Mouse (Mus musculus) hindbrain, embryonic 13.5 days (tissue): Measurements from ENCODE around the gene Nudt16l1. TPM values are rescaled to one million over a fixed set of nuclear protein-coding genes. Genes with fewer than 3 reads are reported as not detected.

Experiments used
- ATAC-seq: fragments of 200-750 bp; cut with Nextera tagmentation; 2 replicates; pipeline ENCODE4 v1.8.0; 2017; ENCODE audit warnings: moderate TSS enrichment; ENCODE audit not compliant: low FRiP score
- H3K27ac ChIP-seq: fragments of 300-500 bp; sonication (generic); 2 replicates; pipeline ENCODE4 v1.5.1; 2015; ENCODE audit warnings: inconsistent platforms, mild to moderate bottlenecking, moderate library complexity
- H3K27me3 ChIP-seq: fragments of 300-500 bp; sonication (generic); 2 replicates; pipeline ENCODE4 v1.6.1; 2015; ENCODE audit warnings: mild to moderate bottlenecking, inconsistent platforms
- H3K36me3 ChIP-seq: fragments of 300-500 bp; sonication (generic); 2 replicates; pipeline ENCODE4 v1.6.1; 2015; ENCODE audit warnings: mild to moderate bottlenecking, inconsistent platforms
- H3K4me1 ChIP-seq: fragments of 300-500 bp; sonication (generic); replicated peaks from 2 replicates; pipeline ENCODE4 v1.6.1; 2015; ENCODE audit warnings: inconsistent platforms
- H3K4me2 ChIP-seq: fragments of 300-500 bp; sonication (generic); 2 replicates; pipeline ENCODE4 v1.6.1; 2015; ENCODE audit warnings: inconsistent platforms, mild to moderate bottlenecking, moderate library complexity
- H3K4me3 ChIP-seq: fragments of 300-500 bp; sonication (generic); 2 replicates; pipeline ENCODE4 v1.5.1; 2015; ENCODE audit warnings: mild to moderate bottlenecking, inconsistent platforms
- H3K9ac ChIP-seq: fragments of 300-500 bp; sonication (generic); 2 replicates; pipeline ENCODE4 v1.6.1; 2015; ENCODE audit warnings: mild to moderate bottlenecking, inconsistent platforms
- H3K9me3 ChIP-seq: fragments of 300-500 bp; sonication (generic); 2 replicates; pipeline ENCODE4 v1.6.1; 2016; ENCODE audit warnings: inconsistent platforms
- WGBS: fragments of 180-500 bp; shearing (Covaris S2); methylation state at CpG from one replicate; pipeline ENCODE4 v1.1.7; 2015; 5-methylcytosine and 5-hydroxymethylcytosine counted together
- polyA plus RNA-seq: library from polyadenylated mRNA; unstranded; fragments of >200 nt; fragmentation: Nextera tagmentation; extraction: Ambion mirVana; gene quantifications from 2 replicates; pipeline ENCODE4 v1.2.1, GENCODE M21; 2015

Gene Nudt16l1
- polyA plus RNA-seq, 1 experiment from 2014 or later = 131 TPM

DNA sequence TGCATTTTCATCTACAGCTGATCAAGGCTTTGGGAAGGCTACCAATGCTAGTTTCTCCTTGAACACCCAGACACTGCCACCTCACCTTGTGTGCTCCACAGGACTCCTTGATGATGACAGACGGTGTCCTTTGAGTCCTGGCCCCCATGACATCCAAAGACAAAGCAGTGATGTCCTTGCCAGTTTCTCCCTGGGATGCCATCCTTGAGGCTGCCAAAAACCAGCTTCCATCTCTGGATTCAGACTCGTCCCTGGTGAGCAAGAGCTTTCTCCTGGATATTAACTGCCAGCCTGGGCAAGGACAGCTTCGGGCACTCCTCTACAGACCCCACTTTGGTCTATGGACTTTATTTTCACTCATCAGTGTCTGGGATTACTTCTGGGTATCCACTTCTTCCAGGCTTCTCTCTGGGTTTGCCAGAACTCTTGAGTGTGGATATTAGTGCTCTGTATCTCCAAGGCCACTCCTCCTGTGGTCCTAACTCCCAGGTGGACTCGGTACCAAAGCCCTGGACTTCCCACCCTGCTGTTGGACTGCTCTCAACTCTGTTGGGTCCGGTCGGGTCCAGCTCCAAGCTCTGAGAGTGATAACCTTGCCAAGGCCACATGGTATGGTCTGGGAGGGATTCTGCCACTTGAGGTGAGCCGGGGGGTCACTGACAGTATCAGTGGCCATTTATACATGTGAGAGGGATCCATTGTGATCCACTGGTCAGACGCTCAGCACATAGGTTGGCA lies 27.0 kb downstream of the Nudt16l1 start:
- peaks cover 28% of the 10 kb centered on the region for H3K4me1 ChIP-seq
- H3K4me2 ChIP-seq = peak overlapping the region; percentile 84
- 93% methylated on average over 8 of the region's 8 CpGs for WGBS
- H3K9me3 ChIP-seq = no peaks in the 10 kb centered on the region
- H3K9ac ChIP-seq = no peak overlapping the region
- no peak overlapping the region for H3K27ac ChIP-seq
- H3K27me3 ChIP-seq = no peaks in the 10 kb centered on the region
- H3K4me3 ChIP-seq = peak overlapping the region; percentile 93; the same call in 1 of the 2 replicates
- ATAC-seq = no peak
- peaks cover 21% of the 10 kb centered on the region for H3K36me3 ChIP-seq

DNA sequence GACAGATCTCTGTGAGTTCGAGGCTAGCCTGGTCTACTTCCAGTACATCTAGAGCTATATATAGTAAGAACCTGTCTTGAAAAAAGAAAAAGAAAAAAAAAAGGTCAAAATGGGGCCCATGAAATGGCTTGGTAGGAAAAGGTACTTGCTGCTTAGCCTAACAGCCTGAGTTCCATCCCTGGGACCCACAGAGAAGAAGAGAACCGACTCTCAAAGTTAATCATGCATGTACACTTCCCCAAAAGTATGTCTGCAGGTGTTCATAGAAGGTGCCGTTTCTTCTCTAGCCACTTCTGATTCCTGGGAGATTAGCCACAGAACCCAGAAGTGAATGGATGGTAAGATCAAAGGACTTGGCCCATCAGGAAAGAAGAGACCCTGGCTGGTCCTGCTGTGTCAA lies 29.9 kb downstream of the Nudt16l1 start:
- Histone ChIP-seq H3K4me1 (peaks cover 10% of the 10 kb centered on the region), H3K4me3 (no peak overlapping the region), H3K9me3 (no peaks in the 10 kb centered on the region), H3K4me2 (no peak overlapping the region), H3K27ac (no peak overlapping the region), H3K36me3 (peaks cover 28% of the 10 kb centered on the region), H3K9ac (no peak overlapping the region), H3K27me3 (no peaks in the 10 kb centered on the region)
- WGBS = 87% methylated on average over 3 of the region's 3 CpGs
- ATAC-seq = no peak

DNA sequence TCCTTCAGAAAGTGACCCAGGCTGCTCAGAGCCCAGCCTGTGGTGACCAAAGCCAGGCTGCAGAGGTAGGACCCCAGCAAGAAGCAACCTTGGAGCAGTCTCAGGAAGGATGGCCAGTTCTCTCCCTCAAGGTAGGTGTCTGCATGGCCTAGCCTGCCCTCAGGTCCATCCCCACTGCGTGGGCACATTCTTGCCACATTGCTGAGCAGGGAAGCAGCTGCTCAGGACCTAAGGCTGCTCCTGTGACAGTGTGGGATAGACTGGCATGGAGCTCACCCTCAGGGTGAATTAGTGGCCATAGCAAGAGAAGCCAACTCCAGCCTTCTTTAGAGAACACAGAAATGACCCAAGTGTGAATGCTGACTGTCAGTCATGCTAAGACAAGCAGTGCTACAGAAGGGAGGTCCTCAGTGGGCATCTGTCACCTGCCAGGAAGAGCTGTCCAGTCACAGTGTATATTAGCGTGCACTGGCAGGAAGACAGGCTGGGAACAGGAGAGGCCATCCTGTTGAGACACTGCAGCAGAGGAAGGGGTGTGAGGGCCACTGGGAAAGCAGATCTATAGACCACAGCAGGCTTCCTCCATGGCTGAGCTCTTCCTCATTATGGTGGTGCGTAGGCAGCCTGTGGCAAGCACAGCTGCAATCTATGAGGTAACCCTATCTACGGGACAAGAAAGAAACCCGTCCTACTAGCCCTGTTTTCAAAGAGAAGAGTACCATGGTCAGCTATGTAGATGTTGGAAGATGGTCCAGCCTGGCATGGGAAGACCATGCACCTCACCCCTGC lies 30.7 kb downstream of the Nudt16l1 start:
- ATAC-seq = no peak
- no peaks in the 10 kb centered on the region for H3K9me3 ChIP-seq
- H3K9ac ChIP-seq = no peak overlapping the region
- H3K27ac ChIP-seq = no peak overlapping the region
- H3K27me3 ChIP-seq = no peaks in the 10 kb centered on the region
- peaks cover 28% of the 10 kb centered on the region for H3K36me3 ChIP-seq
- WGBS = 92% methylated on average over 5 of the region's 5 CpGs
- peaks cover 9% of the 10 kb centered on the region for H3K4me1 ChIP-seq
- no peak overlapping the region for H3K4me3 ChIP-seq
- no peak overlapping the region for H3K4me2 ChIP-seq

DNA sequence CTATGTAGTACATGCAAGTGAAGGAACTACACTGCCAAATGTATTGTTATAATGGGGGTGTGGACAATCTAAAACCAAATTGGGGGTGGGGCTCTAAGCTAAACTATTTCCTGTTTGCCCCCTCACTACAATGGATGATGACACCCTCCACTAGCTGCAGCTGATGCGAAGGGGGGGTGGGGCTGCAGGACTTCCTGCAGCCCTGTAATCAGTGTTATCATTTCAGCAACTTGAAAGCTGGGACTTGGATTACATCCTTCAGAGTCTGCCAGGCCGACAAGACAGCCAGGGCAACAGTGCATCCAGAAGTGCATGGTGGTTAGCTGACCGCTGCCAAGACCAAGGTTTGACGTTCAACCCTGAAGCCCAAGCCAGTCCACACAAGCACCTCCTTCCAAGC lies 33.1 kb downstream of the Nudt16l1 start:
- H3K4me2 ChIP-seq = no peak overlapping the region

DNA sequence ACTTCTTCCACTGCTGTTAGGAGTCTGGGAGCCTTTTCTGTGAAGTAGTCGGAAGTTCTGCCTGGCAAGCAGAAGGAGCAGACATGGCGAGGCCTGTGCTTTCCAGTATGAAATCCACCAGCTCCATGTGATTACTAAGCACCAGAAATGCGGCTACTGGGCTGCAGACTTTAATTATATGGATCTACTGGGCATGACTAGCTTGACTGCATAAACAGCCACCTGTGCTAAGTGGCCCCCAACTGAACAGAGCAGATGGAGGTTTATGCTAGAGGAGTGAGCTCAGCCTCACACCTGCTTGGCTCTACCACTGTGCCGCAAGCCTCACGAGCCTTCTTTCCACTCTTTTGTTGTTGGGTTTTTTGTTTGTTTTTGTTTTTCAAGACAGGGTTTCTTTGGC lies 36.0 kb downstream of the Nudt16l1 start:
- WGBS = 84% methylated on average over 5 of the region's 5 CpGs
- no peak overlapping the region for H3K9ac ChIP-seq
- no peak overlapping the region for H3K4me2 ChIP-seq
- no peak overlapping the region for H3K27ac ChIP-seq
- H3K27me3 ChIP-seq = no peaks in the 10 kb centered on the region
- no peak overlapping the region for H3K4me3 ChIP-seq
- H3K36me3 ChIP-seq = peaks cover 13% of the 10 kb centered on the region
- no peaks in the 10 kb centered on the region for H3K9me3 ChIP-seq
- no peak for ATAC-seq
- no peaks in the 10 kb centered on the region for H3K4me1 ChIP-seq

More for the DNA sequence above, 33.1 kb downstream of the Nudt16l1 start:
- WGBS = 83% methylated on average over 4 of the region's 4 CpGs
- no peak overlapping the region for H3K27ac ChIP-seq
- no peaks in the 10 kb centered on the region for H3K27me3 ChIP-seq
- no peak for ATAC-seq
- no peaks in the 10 kb centered on the region for H3K9me3 ChIP-seq
- H3K4me3 ChIP-seq = no peak overlapping the region
- H3K36me3 ChIP-seq = peaks cover 28% of the 10 kb centered on the region
- H3K9ac ChIP-seq = no peak overlapping the region
- H3K4me1 ChIP-seq = no peaks in the 10 kb centered on the region

DNA sequence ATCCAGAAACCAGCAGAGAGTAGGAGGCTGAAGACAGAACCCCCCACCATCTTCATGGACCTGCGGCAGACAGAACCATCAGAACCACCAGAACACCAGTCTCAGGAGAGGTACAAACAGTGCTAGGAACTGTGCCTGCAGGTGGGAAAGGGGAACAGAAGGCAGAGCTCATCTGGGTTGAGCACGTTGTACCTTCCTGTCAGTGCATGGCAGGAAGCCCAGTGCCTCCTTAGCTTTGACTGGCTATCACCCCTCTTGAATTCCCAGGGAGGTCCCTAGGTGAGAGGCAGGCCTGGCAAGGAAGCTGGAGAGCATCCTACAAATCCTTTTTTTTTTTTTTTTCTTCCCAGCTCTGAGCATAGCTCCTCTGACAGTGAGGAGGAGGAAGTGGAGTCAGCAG lies 37.6 kb downstream of the Nudt16l1 start:
- Histone ChIP-seq H3K4me2 (no peak overlapping the region), H3K27ac (no peak overlapping the region), H3K4me1 (no peaks in the 10 kb centered on the region), H3K9me3 (no peaks in the 10 kb centered on the region), H3K4me3 (no peak overlapping the region), H3K9ac (no peak overlapping the region), H3K27me3 (no peaks in the 10 kb centered on the region), H3K36me3 (peaks cover 10% of the 10 kb centered on the region)
- no peak for ATAC-seq
- WGBS = 82% methylated on average over 2 of the region's 2 CpGs

DNA sequence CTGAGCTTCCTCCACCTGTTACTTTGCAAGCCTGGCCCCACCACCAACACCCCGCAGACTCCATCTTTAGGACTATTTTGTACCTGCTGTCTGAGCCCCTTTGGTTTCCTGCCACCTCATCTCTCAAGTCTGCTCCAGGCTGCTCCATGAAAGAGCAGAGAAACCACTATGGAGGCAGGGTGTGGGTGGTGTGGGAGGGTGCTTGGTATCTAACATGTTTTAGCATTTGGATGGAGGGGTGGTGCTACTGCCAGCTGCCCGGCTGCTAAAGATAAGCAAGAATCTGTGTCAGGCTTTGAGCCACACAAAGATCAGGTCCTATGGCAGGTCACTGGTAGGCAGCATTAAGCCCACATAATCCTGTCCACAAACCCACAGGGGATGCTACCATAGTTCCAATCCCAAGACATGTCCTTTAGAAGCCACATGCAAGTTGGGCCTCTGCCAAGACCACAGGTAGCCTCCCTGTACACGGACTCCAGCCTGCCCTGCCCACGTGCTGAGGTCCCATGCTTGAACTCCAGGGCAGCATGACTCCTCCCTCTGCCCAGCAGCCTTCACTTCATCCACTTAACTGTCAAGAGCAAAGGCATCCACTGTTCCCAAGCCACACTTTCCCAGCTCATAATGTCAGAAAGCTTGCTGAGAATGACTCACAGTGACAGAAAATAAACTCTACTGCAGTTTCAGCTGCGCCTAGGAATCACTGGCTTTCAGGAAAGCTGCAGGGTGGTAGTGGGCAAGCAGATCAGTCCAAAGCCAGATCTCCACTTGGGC lies 39.9 kb downstream of the Nudt16l1 start:
- no peaks in the 10 kb centered on the region for H3K9me3 ChIP-seq
- no peak overlapping the region for H3K4me3 ChIP-seq
- 68% methylated on average over 5 of the region's 5 CpGs for WGBS
- no peaks in the 10 kb centered on the region for H3K4me1 ChIP-seq
- no peaks in the 10 kb centered on the region for H3K27me3 ChIP-seq
- H3K9ac ChIP-seq = no peak overlapping the region
- H3K4me2 ChIP-seq = no peak overlapping the region
- no peak for ATAC-seq
- no peaks in the 10 kb centered on the region for H3K36me3 ChIP-seq
- H3K27ac ChIP-seq = no peak overlapping the region

DNA sequence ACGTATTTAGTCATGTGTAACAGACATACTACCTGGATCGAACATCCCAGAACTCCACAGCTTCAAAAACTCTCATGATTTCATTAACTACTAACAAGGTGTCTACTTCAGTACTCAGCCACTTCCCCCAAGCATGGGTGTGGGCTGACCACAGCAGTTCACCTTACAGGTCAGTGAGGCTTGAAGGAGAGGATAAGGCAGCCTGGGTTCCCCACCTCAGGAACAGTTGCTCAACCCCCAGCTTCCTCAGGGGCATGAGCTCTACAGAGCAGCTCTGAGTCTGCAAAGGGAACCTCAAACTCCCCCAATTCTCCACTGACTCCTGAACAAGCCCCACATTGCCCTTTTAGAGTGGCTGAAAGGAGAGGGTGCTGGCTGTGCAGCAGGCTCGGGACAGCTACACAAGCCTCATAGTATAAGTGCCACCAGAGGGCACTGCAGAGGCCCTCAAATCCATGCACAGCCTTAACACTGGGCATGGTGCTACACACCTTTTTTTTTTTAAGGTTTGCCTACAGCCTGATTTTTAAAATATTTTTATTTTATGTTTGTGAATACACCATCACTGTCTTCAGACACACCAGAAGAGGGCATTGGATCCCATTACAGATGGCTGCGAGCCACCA lies 41.3 kb downstream of the Nudt16l1 start:
- no peak overlapping the region for H3K9ac ChIP-seq
- H3K4me3 ChIP-seq = no peak overlapping the region
- no peaks in the 10 kb centered on the region for H3K9me3 ChIP-seq
- WGBS = 72% methylated on average over 4 of the region's 4 CpGs
- H3K27ac ChIP-seq = no peak overlapping the region
- H3K4me2 ChIP-seq = no peak overlapping the region
- H3K4me1 ChIP-seq = no peaks in the 10 kb centered on the region
- H3K36me3 ChIP-seq = no peaks in the 10 kb centered on the region
- no peaks in the 10 kb centered on the region for H3K27me3 ChIP-seq
- ATAC-seq = no peak

DNA sequence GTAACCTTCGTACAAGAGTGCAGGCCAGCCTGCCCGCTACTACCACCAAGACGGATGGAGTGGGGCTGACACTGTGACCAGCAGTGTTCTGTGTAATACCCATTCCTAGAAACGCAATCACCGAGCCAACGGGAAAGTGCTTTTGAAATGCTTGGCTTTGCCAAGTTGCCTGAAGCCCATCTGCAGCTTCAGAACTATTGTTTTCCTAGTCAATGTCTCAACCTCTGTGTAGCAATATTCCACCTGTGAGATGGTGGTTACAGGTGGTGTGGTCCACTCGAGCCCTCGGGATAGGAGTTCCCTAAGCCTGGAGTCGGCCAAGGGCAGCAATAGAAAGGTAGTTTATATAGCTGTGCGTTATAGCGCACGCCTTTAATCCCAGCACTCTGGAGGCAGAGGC lies 46.2 kb downstream of the Nudt16l1 start:
- no peak for ATAC-seq
- no peaks in the 10 kb centered on the region for H3K36me3 ChIP-seq
- no peak overlapping the region for H3K4me3 ChIP-seq
- no peaks in the 10 kb centered on the region for H3K9me3 ChIP-seq
- H3K9ac ChIP-seq = no peak overlapping the region
- no peak overlapping the region for H3K27ac ChIP-seq
- H3K4me1 ChIP-seq = no peaks in the 10 kb centered on the region
- H3K4me2 ChIP-seq = no peak overlapping the region
- H3K27me3 ChIP-seq = no peaks in the 10 kb centered on the region
- 94% methylated on average over 12 of the region's 12 CpGs for WGBS

Other genes starting within 250 kb of the Nudt16l1 start
- 65.1 and 71.7 TPM in 2 replicates for gene Nmral1, start 219.4 kb upstream of the Nudt16l1 start, polyA plus RNA-seq
- gene Hmox2, start 212.4 kb upstream of the Nudt16l1 start, polyA plus RNA-seq = 94.6 and 96.7 TPM in 2 replicates
- gene Cdip1, start 148.5 kb upstream of the Nudt16l1 start, polyA plus RNA-seq = 111 and 116 TPM in 2 replicates
- 0.65 TPM in 2 replicates for gene 4930562C15Rik, start 103.3 kb upstream of the Nudt16l1 start, polyA plus RNA-seq
- 53.7 and 54.1 TPM in 2 replicates for gene Ubald1, start 58.4 kb upstream of the Nudt16l1 start, polyA plus RNA-seq
- gene Mgrn1, start 52.5 kb upstream of the Nudt16l1 start, polyA plus RNA-seq = 107 and 115 TPM in 2 replicates
- gene Anks3, start 25.4 kb downstream of the Nudt16l1 start, polyA plus RNA-seq = 73.4 and 77.6 TPM in 2 replicates
- not detected in 2 replicates for gene Sept12, start 59.1 kb downstream of the Nudt16l1 start, polyA plus RNA-seq
- 3.1 and 4.6 TPM in 2 replicates for gene Smim22, start 68.5 kb downstream of the Nudt16l1 start, polyA plus RNA-seq
- gene Rogdi, start 74.8 kb downstream of the Nudt16l1 start, polyA plus RNA-seq = 153 and 161 TPM in 2 replicates
- gene Glyr1, start 111.1 kb downstream of the Nudt16l1 start, polyA plus RNA-seq = 206 and 209 TPM in 2 replicates
- 16.0 and 16.3 TPM in 2 replicates for gene Ubn1, start 111.3 kb downstream of the Nudt16l1 start, polyA plus RNA-seq
- gene Ppl, start 193.7 kb downstream of the Nudt16l1 start, polyA plus RNA-seq = 0.25 TPM in 2 replicates
- 0.66 and 0.76 TPM in 2 replicates for gene Sec14l5, start 208.3 kb downstream of the Nudt16l1 start, polyA plus RNA-seq